Mouse (Mus musculus): ENCODE data around the gene Gpr55.

- TF ChIP-seq FLI1 (IDR thresholded peaks at IDR 0.05; ENCODE audit: low read length) (no peak), GATA1 (IDR thresholded peaks at IDR 0.05; ENCODE audit: borderline replicate concordance, low read length) (no peak)
Measured at GRCm38 (mm10) chr1:85928057-85928687, 32.6 kb downstream of the Gpr55 start, which contains the start of gene 4933407L21Rik.
